Mouse (Mus musculus): ENCODE measurements around the gene Cyp2d11.

Cyp2d11 gene

DNA sequence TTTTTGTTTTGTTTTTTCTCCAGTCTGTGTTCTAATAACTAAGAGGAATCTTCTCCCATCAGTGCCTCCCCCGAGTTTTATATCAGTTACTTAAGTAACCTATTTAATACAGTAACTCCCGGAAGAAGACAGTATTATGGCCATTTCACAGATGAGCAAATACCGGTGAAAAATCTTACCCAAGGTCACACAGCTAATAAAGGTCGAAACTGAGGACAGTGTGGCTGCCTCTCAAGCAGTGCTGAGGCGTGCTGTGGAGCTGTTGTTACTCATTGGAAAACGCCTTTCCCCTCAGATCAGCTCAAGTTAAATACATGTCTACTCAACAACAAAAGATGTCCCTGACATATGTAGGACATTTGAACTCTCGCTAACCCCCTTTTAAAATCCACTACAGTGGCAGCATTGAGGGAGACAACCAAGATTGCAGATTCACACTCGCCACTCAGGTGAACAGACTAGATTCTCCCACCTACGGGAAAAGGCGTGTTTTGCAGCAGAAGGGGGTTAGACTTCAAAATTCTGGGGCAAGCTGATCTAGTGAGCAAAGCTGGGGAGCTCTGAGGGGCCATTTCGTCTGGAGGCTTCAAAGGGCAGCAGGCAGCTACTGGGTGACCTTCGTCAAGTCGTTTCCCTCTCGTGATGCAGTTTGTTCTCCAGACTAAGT lies 40.6 kb downstream of the Cyp2d11 start:
- Histone ChIP-seq H3K36me3 (ENCODE audit: insufficient read depth, low read length) (peaks cover 48% of the 10 kb centered on the region), H3K27me3 (ENCODE audit: insufficient read depth, low read length) (no peaks in the 10 kb centered on the region), H3K4me3 (replicated peaks; ENCODE audit: low read length) (peak overlapping the region; percentile 99), H3K9me3 (ENCODE audit: low read length) (no peaks in the 10 kb centered on the region), H3K4me1 (replicated peaks; ENCODE audit: low read depth, low read length) (peaks cover 67% of the 10 kb centered on the region)
- TF ChIP-seq POU5F1 (IDR thresholded peaks at IDR 0.05; ENCODE audit: borderline replicate concordance, low read length): no peak
- TF ChIP-seq CTCF (conservative IDR thresholded peaks at IDR 0.05; ENCODE audit: low read length): no peak
- no peak for TF ChIP-seq NANOG (IDR thresholded peaks at IDR 0.05; ENCODE audit: borderline replicate concordance, low read length)

DNA sequence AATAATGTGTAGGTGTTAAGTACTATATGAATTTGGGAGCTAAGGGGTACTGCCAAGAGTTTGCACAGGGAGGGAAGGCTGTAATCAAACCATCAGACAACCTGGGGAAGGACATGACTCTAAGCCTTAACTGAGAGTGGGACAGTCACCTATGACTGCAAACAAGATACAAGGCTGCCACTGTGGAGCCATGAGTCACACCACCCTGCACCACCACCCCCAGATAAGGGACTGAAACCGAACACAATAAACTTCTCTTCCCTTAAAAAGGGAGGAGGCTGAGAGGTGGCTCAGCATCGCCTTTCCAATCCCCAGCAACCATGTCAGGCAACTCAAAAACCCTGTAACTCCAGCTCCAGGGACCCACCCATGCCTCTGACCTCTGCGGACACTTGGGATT lies 42.3 kb downstream of the Cyp2d11 start:
- peaks cover 74% of the 10 kb centered on the region for H3K4me1 ChIP-seq (replicated peaks; ENCODE audit: low read depth, low read length)
- H3K9me3 ChIP-seq (ENCODE audit: low read length): no peaks in the 10 kb centered on the region
- no peak for TF ChIP-seq NANOG (IDR thresholded peaks at IDR 0.05; ENCODE audit: borderline replicate concordance, low read length)
- no peak for TF ChIP-seq CTCF (conservative IDR thresholded peaks at IDR 0.05; ENCODE audit: low read length)
- no peak for TF ChIP-seq POU5F1 (IDR thresholded peaks at IDR 0.05; ENCODE audit: borderline replicate concordance, low read length)
- H3K27me3 ChIP-seq (ENCODE audit: insufficient read depth, low read length): no peaks in the 10 kb centered on the region
- no peak overlapping the region for H3K4me3 ChIP-seq (replicated peaks; ENCODE audit: low read length)
- peaks cover 58% of the 10 kb centered on the region for H3K36me3 ChIP-seq (ENCODE audit: insufficient read depth, low read length)

DNA sequence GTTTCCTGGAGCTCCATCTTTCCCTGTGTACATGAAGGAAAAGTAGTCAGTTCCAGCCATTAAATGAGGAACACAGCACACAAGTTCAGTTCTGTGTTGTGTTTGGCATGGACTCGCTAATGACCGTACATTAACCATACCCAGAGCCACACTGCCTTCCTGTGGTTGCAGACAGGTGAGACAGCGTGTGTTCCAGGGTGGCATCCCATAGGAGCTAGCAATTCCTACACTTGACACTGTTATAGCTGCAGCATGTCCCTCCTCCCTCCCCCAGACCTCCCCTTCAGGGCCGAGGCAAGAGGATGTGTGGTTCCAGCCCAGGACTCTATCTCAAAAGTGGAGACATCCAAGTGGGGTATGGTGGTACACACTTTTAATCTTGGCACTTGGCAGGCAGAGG lies 43.5 kb downstream of the Cyp2d11 start:
- Histone ChIP-seq H3K27me3 (ENCODE audit: insufficient read depth, low read length) (peaks cover 3% of the 10 kb centered on the region), H3K9me3 (ENCODE audit: low read length) (no peaks in the 10 kb centered on the region), H3K4me1 (replicated peaks; ENCODE audit: low read depth, low read length) (peaks cover 77% of the 10 kb centered on the region), H3K36me3 (ENCODE audit: insufficient read depth, low read length) (peaks cover 52% of the 10 kb centered on the region), H3K4me3 (replicated peaks; ENCODE audit: low read length) (no peak overlapping the region)
- no peak for TF ChIP-seq CTCF (conservative IDR thresholded peaks at IDR 0.05; ENCODE audit: low read length)
- TF ChIP-seq POU5F1 (IDR thresholded peaks at IDR 0.05; ENCODE audit: borderline replicate concordance, low read length): no peak
- no peak for TF ChIP-seq NANOG (IDR thresholded peaks at IDR 0.05; ENCODE audit: borderline replicate concordance, low read length)

DNA sequence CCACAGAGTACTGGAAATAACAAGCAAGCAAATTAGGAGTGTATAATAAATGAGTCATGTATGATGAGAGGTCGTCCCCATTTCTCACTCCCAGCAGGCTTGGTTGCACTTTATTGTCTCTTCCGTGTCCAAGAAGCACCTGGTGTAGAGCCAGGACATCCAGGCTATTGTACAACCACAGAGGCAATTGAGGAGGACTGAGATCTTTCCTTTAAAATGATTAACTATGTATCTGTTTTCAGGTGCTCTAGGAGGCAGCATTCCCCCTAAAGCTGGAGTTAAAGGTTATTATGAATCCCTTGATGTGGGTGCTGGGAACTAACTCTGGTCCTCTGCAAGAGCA lies 44.9 kb downstream of the Cyp2d11 start:
- Histone ChIP-seq H3K36me3 (ENCODE audit: insufficient read depth, low read length) (peaks cover 52% of the 10 kb centered on the region), H3K27me3 (ENCODE audit: insufficient read depth, low read length) (peaks cover 3% of the 10 kb centered on the region), H3K9me3 (ENCODE audit: low read length) (no peaks in the 10 kb centered on the region), H3K4me1 (replicated peaks; ENCODE audit: low read depth, low read length) (peaks cover 84% of the 10 kb centered on the region), H3K4me3 (replicated peaks; ENCODE audit: low read length) (no peak overlapping the region)
- TF ChIP-seq CTCF (conservative IDR thresholded peaks at IDR 0.05; ENCODE audit: low read length) (no peak), NANOG (IDR thresholded peaks at IDR 0.05; ENCODE audit: borderline replicate concordance, low read length) (no peak), POU5F1 (IDR thresholded peaks at IDR 0.05; ENCODE audit: borderline replicate concordance, low read length) (no peak)

DNA sequence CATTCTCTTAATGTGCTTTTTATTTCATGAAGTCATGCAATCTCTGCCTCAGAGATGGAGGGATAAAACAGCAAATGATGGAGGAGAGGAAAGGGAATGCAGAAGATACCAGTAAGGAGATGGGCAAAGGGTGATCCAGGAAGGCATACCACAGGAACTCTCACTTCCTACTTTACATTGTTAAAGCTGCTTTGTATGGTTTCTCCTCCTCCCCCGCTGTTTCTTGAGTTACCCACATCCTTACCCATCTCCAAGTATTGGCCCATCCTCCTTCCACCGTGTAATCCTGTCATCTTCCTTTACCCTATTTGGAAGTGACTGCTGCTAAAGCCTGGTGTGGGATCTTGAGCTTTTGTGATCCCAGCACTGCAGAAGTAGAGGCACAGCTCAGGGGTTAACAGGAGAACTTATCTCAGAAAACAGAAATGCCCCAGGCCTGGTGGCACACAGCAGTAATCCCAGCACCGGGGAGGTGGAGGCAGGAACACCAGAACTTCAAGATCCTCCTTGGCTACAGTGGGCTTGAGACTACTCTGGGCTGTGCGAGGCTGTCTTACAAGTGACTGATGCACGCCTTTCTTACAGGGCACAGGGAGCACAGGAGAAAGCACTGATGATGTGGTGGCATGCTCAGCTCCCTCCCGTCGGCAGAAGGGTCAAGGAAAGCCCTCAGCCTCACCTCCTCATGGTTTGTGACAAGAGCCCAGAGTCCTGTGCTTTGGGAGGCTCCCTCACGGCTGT lies 45.4 kb downstream of the Cyp2d11 start:
- peaks cover 3% of the 10 kb centered on the region for H3K27me3 ChIP-seq (ENCODE audit: insufficient read depth, low read length)
- H3K9me3 ChIP-seq (ENCODE audit: low read length): no peaks in the 10 kb centered on the region
- 0 out of 2 replicates have a peak overlapping the region, but pooled peaks have one; percentile 4 for H3K4me3 ChIP-seq (replicated peaks; ENCODE audit: low read length)
- peaks cover 89% of the 10 kb centered on the region for H3K4me1 ChIP-seq (replicated peaks; ENCODE audit: low read depth, low read length)
- H3K36me3 ChIP-seq (ENCODE audit: insufficient read depth, low read length): peaks cover 52% of the 10 kb centered on the region
- TF ChIP-seq CTCF (conservative IDR thresholded peaks at IDR 0.05; ENCODE audit: low read length) (no peak), NANOG (IDR thresholded peaks at IDR 0.05; ENCODE audit: borderline replicate concordance, low read length) (no peak), POU5F1 (IDR thresholded peaks at IDR 0.05; ENCODE audit: borderline replicate concordance, low read length) (no peak)

DNA sequence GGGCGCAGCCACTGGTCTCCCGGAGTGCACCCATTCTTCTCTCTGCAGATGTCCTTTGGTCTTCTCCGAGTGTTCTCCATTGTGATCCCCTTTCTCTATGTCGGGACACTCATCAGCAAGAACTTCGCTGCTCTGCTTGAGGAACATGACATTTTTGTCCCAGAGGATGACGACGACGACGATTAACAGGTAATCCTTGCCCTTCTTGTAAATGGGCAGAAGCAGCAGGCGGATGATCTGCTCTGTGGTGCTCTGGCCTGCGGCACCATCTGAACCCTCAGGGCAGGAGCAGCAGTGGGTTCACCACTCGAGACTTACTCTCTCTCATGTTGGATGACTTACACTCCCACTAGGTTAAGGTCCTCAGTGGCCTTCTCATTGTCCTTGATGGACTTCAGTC lies 46.0 kb downstream of the Cyp2d11 start:
- H3K4me3 ChIP-seq (replicated peaks; ENCODE audit: low read length): peak overlapping the region; percentile 92
- H3K4me1 ChIP-seq (replicated peaks; ENCODE audit: low read depth, low read length): peaks cover 88% of the 10 kb centered on the region
- H3K27me3 ChIP-seq (ENCODE audit: insufficient read depth, low read length): peaks cover 3% of the 10 kb centered on the region
- no peak for TF ChIP-seq POU5F1 (IDR thresholded peaks at IDR 0.05; ENCODE audit: borderline replicate concordance, low read length)
- TF ChIP-seq NANOG (IDR thresholded peaks at IDR 0.05; ENCODE audit: borderline replicate concordance, low read length): no peak
- no peak for TF ChIP-seq CTCF (conservative IDR thresholded peaks at IDR 0.05; ENCODE audit: low read length)
- H3K36me3 ChIP-seq (ENCODE audit: insufficient read depth, low read length): peaks cover 52% of the 10 kb centered on the region
- no peaks in the 10 kb centered on the region for H3K9me3 ChIP-seq (ENCODE audit: low read length)

DNA sequence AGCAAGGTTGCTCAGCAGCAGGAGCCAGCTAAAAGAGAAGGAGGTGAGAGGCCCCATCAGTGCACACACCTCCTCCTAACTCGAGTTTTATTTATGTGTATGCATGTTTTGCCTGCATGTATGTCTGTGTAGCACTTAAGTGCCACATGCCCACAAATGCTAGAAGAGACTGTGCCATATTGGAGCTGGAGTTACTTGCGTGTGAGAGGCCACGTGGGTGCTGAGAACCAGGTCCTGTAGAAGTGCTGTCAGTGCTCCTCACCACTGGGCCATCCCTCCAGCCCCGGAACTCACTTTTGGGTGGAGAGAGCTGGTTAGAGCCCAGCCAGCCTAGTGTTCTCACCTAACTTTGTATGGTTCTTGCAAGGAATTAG lies 46.5 kb downstream of the Cyp2d11 start:
- Histone ChIP-seq H3K36me3 (ENCODE audit: insufficient read depth, low read length) (peaks cover 52% of the 10 kb centered on the region), H3K9me3 (ENCODE audit: low read length) (no peaks in the 10 kb centered on the region), H3K4me3 (replicated peaks; ENCODE audit: low read length) (peak overlapping the region; percentile 92), H3K4me1 (replicated peaks; ENCODE audit: low read depth, low read length) (peaks cover 83% of the 10 kb centered on the region), H3K27me3 (ENCODE audit: insufficient read depth, low read length) (peaks cover 3% of the 10 kb centered on the region)
- TF ChIP-seq CTCF (conservative IDR thresholded peaks at IDR 0.05; ENCODE audit: low read length) (no peak), POU5F1 (IDR thresholded peaks at IDR 0.05; ENCODE audit: borderline replicate concordance, low read length) (no peak), NANOG (IDR thresholded peaks at IDR 0.05; ENCODE audit: borderline replicate concordance, low read length) (no peak)

DNA sequence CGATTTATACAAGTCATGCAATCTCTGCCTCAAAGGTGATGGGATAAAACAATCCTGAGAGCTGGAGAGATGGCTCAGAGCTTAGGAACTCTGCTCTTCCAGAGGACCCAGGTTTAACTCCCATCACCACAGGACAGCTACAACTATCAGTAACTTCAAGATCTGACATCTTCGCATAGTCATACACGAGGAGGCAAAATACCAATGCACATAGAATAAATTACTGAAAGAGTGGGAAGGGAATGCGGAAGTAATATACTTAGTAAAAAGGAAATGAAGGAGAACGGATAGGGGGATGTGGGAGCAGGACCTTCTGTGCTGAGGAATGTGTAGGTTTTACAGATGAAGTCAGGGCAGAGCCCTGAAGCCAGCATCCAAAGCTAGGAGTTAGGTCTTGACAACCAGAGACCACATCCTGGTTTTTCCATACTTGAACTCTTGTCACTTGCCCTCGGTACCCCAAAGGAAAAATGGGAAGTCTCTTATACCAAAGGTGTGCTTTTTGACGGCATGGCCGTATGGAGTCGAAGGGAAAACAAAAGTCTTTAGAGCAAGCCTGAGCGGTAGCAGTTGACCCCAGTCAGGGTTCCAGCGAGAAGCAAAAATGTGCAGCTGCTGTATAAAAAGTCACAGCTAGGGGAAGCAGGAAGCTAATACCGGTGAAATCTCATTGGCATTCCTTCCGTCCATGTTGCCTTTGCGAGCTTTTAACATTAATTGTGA lies 47.1 kb downstream of the Cyp2d11 start:
- H3K9me3 ChIP-seq (ENCODE audit: low read length): no peaks in the 10 kb centered on the region
- H3K36me3 ChIP-seq (ENCODE audit: insufficient read depth, low read length): peaks cover 47% of the 10 kb centered on the region
- TF ChIP-seq NANOG (IDR thresholded peaks at IDR 0.05; ENCODE audit: borderline replicate concordance, low read length) (no peak), POU5F1 (IDR thresholded peaks at IDR 0.05; ENCODE audit: borderline replicate concordance, low read length) (no peak), CTCF (conservative IDR thresholded peaks at IDR 0.05; ENCODE audit: low read length) (no peak)
- peak overlapping the region; percentile 92 for H3K4me3 ChIP-seq (replicated peaks; ENCODE audit: low read length)
- H3K4me1 ChIP-seq (replicated peaks; ENCODE audit: low read depth, low read length): peaks cover 83% of the 10 kb centered on the region
- H3K27me3 ChIP-seq (ENCODE audit: insufficient read depth, low read length): peaks cover 9% of the 10 kb centered on the region
